Mouse (Mus musculus): ENCODE data around the gene Aqp5. TPM values are rescaled to one million over a fixed set of nuclear protein-coding genes. Genes with fewer than 3 reads are reported as not detected.

Aqp5 gene
- polyA plus RNA-seq (2015; fragmentation: Nextera tagmentation; extraction: Ambion mirVana) = 551 and 593 TPM in 2 replicates

DNA sequence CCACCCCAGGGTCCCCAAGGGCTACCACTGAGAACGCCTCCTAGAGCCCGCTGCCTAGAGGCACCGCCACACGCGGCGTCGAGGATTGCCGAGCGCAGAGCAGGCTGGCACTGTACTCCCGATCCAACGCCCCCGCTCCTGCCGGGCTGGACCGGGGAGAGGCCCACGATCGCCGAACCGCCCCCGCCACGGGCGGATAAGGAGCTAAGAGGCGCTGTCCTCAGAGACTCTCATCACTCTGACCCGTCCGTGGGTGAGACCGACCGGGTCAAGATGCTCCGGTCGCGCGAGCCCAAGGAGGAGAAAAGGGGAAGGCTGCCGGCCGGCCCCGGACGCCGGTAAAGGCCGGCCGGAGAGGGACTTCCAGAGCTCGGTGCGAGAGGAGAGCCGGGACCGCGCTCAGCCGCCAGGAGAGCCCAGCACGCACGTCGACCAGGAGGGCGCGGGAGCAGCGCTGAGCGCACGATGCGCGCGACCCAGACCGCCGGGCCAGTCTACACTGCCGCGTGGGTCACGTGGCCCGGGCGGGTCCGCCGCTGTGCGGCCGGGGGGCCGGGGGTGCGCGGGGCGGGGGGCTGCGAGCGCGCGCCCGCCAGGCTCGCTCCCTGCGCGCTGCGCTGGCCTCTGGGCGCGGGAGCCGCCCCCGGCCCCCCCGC lies at the start of gene Aqp5:
Aqp5 (plus strand) TSS at position 354 of the 656 bp plus-strand sequence.
- Histone ChIP-seq H3K27ac (ENCODE audit: low read length) (peak within 1 kb of the TSS; percentile 72), H3K36me3 (ENCODE audit: insufficient read depth, low read length) (no peaks in the 10 kb centered on the region), H3K4me2 (replicated peaks; ENCODE audit: low read depth, low read length) (peak within 1 kb of the TSS; percentile 61), H3K4me1 (ENCODE audit: insufficient read depth, low read depth, low read length) (no peaks in the 10 kb centered on the region), H3K27me3 (replicated peaks; ENCODE audit: insufficient read depth, low read length) (peaks cover 32% of the 10 kb centered on the region; the same call in 1 of the 2 replicates), H3K9me3 (ENCODE audit: low read length) (no peaks in the 10 kb centered on the region), H3K9ac (replicated peaks; ENCODE audit: low read depth) (peak within 1 kb of the TSS; percentile 66), H3K4me3 (ENCODE audit: low read depth, low read length) (peak within 1 kb of the TSS; percentile 45)
- TF ChIP-seq CTCF (IDR thresholded peaks at IDR 0.05) = no peak
- peak; percentile 59 for DNase-seq (ENCODE audit: low spot score)
- ATAC-seq = peak; percentile 72
- 4% methylated on average over 32 of the region's 83 CpGs for WGBS

DNA sequence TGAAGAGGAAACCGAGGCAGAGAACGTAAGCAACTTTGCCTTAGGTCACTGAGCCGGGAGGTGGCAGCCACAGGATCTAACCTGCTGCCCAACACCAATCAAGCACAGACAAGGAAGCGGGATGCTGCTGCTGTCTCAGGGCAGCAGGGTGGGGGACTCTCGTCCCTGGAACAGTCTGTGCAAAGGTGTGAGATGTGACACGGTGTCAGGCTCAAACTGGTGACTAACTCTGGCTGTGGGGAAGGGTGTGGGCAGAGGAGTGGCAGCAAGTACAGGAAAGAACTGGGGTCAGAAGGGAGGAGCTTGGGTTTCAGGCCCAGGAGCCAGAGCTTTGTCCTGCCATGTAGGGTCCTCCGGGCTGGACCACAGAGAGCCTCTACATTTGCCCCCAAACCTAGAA lies 46.5 kb upstream of the Aqp5 start:
- H3K9me3 ChIP-seq (ENCODE audit: low read length) = no peaks in the 10 kb centered on the region
- no peak overlapping the region for H3K9ac ChIP-seq (replicated peaks; ENCODE audit: low read depth)
- H3K27ac ChIP-seq (ENCODE audit: low read length) = no peak overlapping the region
- no peaks in the 10 kb centered on the region; the same call in 1 of the 2 replicates for H3K4me1 ChIP-seq (ENCODE audit: insufficient read depth, low read depth, low read length)
- WGBS = 54% methylated on average over 7 of the region's 7 CpGs
- TF ChIP-seq CTCF (IDR thresholded peaks at IDR 0.05) (no peak), EP300 (IDR thresholded peaks at IDR 0.05) (no peak)
- no peak overlapping the region for H3K4me2 ChIP-seq (replicated peaks; ENCODE audit: low read depth, low read length)
- no peaks in the 10 kb centered on the region for H3K27me3 ChIP-seq (replicated peaks; ENCODE audit: insufficient read depth, low read length)
- ATAC-seq (no peak), DNase-seq (ENCODE audit: low spot score) (no peak)
- no peak overlapping the region for H3K4me3 ChIP-seq (ENCODE audit: low read depth, low read length)
- no peaks in the 10 kb centered on the region for H3K36me3 ChIP-seq (ENCODE audit: insufficient read depth, low read length)

GRCm38 (mm10) chr15:99546596-99546995 lies 44.0 kb upstream of the Aqp5 start:
- H3K9me3 ChIP-seq (ENCODE audit: low read length) = no peaks in the 10 kb centered on the region
- peak; percentile 49 for ATAC-seq
- H3K27ac ChIP-seq (ENCODE audit: low read length) = no peak overlapping the region

GRCm38 (mm10) chr15:99547732-99548131 lies 42.9 kb upstream of the Aqp5 start:
- Histone ChIP-seq H3K9ac (replicated peaks; ENCODE audit: low read depth) (no peak overlapping the region), H3K36me3 (ENCODE audit: insufficient read depth, low read length) (no peaks in the 10 kb centered on the region), H3K27ac (ENCODE audit: low read length) (no peak overlapping the region), H3K9me3 (ENCODE audit: low read length) (no peaks in the 10 kb centered on the region), H3K27me3 (replicated peaks; ENCODE audit: insufficient read depth, low read length) (no peaks in the 10 kb centered on the region), H3K4me2 (replicated peaks; ENCODE audit: low read depth, low read length) (no peak overlapping the region), H3K4me3 (ENCODE audit: low read depth, low read length) (no peak overlapping the region), H3K4me1 (ENCODE audit: insufficient read depth, low read depth, low read length) (no peaks in the 10 kb centered on the region; the same call in 1 of the 2 replicates)
- TF ChIP-seq EP300 (IDR thresholded peaks at IDR 0.05) (no peak), CTCF (IDR thresholded peaks at IDR 0.05) (no peak)
- DNase-seq (ENCODE audit: low spot score) = no peak
- ATAC-seq = no peak
- 65% methylated on average over 6 of the region's 6 CpGs for WGBS

More at GRCm38 (mm10) chr15:99546596-99546995, 44.0 kb upstream of the Aqp5 start:
- H3K4me1 ChIP-seq (ENCODE audit: insufficient read depth, low read depth, low read length) = no peaks in the 10 kb centered on the region; the same call in 1 of the 2 replicates
- no peaks in the 10 kb centered on the region for H3K27me3 ChIP-seq (replicated peaks; ENCODE audit: insufficient read depth, low read length)
- no peak overlapping the region for H3K4me2 ChIP-seq (replicated peaks; ENCODE audit: low read depth, low read length)
- DNase-seq (ENCODE audit: low spot score) = peak; percentile 53
- TF ChIP-seq CTCF (IDR thresholded peaks at IDR 0.05) = no peak
- TF ChIP-seq EP300 (IDR thresholded peaks at IDR 0.05) = no peak
- H3K36me3 ChIP-seq (ENCODE audit: insufficient read depth, low read length) = no peaks in the 10 kb centered on the region
- WGBS = 59% methylated on average over 11 of the region's 11 CpGs
- H3K9ac ChIP-seq (replicated peaks; ENCODE audit: low read depth) = no peak overlapping the region
- H3K4me3 ChIP-seq (ENCODE audit: low read depth, low read length) = no peak overlapping the region

- Histone ChIP-seq H3K27ac (ENCODE audit: low read length) (no peak overlapping the region), H3K27me3 (replicated peaks; ENCODE audit: insufficient read depth, low read length) (no peaks in the 10 kb centered on the region), H3K4me3 (ENCODE audit: low read depth, low read length) (no peak overlapping the region), H3K4me2 (replicated peaks; ENCODE audit: low read depth, low read length) (no peak overlapping the region), H3K4me1 (ENCODE audit: insufficient read depth, low read depth, low read length) (no peaks in the 10 kb centered on the region), H3K9me3 (ENCODE audit: low read length) (no peaks in the 10 kb centered on the region), H3K9ac (replicated peaks; ENCODE audit: low read depth) (no peak overlapping the region), H3K36me3 (ENCODE audit: insufficient read depth, low read length) (no peaks in the 10 kb centered on the region)
- ATAC-seq = no peak
- DNase-seq (ENCODE audit: low spot score) = no peak
- TF ChIP-seq CTCF (IDR thresholded peaks at IDR 0.05) = no peak
- TF ChIP-seq EP300 (IDR thresholded peaks at IDR 0.05) = no peak
- 58% methylated on average over 2 of the region's 2 CpGs for WGBS
Observed at GRCm38 (mm10) chr15:99549901-99550300, 40.7 kb upstream of the Aqp5 start.

- H3K27me3 ChIP-seq (replicated peaks; ENCODE audit: insufficient read depth, low read length) = no peaks in the 10 kb centered on the region
- H3K27ac ChIP-seq (ENCODE audit: low read length) = no peak overlapping the region
- H3K4me2 ChIP-seq (replicated peaks; ENCODE audit: low read depth, low read length) = no peak overlapping the region
- no peaks in the 10 kb centered on the region for H3K4me1 ChIP-seq (ENCODE audit: insufficient read depth, low read depth, low read length)
- no peak for TF ChIP-seq EP300 (IDR thresholded peaks at IDR 0.05)
- 0 out of 2 replicates have a peak, but pooled peaks have one; percentile 11 for TF ChIP-seq CTCF (IDR thresholded peaks at IDR 0.05)
- ATAC-seq = peak; percentile 46; the same call in 1 of the 2 replicates
- H3K9me3 ChIP-seq (ENCODE audit: low read length) = no peaks in the 10 kb centered on the region
- no peaks in the 10 kb centered on the region for H3K36me3 ChIP-seq (ENCODE audit: insufficient read depth, low read length)
- H3K9ac ChIP-seq (replicated peaks; ENCODE audit: low read depth) = no peak overlapping the region
- 39% methylated on average over 6 of the region's 6 CpGs for WGBS
- no peak overlapping the region for H3K4me3 ChIP-seq (ENCODE audit: low read depth, low read length)
- DNase-seq (ENCODE audit: low spot score) = peak; percentile 48
Observed at GRCm38 (mm10) chr15:99553767-99554166, 36.8 kb upstream of the Aqp5 start.

Data from lung, postnatal 0 days (tissue).